Mouse (Mus musculus) C2C12 (cell line): Measurements from ENCODE around the gene Nat8l. TPM values are rescaled to one million over a fixed set of nuclear protein-coding genes. Genes with fewer than 3 reads are reported as not detected.
"Not testable (repeated sequence)": the region's sequence is repeated elsewhere in the genome, so short reads cannot be mapped to it uniquely, and the experiment has no call there.

Experiments used
- H3K27me3 ChIP-seq: one replicate; pipeline ENCODE4 v1.6.1; 2011; ENCODE audit not compliant: control insufficient read depth, insufficient read depth, insufficient read length
- H3K36me3 ChIP-seq: one replicate; pipeline ENCODE4 v1.6.1; 2011; ENCODE audit not compliant: control insufficient read depth, insufficient read depth
- H3K4me3 ChIP-seq: one replicate; pipeline ENCODE4 v1.5.1; 2011; ENCODE audit warnings: mild to moderate bottlenecking, control low read depth; ENCODE audit not compliant: poor library complexity, insufficient read depth, severe bottlenecking
- H3K79me2 ChIP-seq: one replicate; pipeline ENCODE4 v1.6.1; 2011; ENCODE audit not compliant: control insufficient read depth, insufficient read depth
- H3K79me3 ChIP-seq: one replicate; pipeline ENCODE4 v1.6.1; 2011; ENCODE audit warnings: low read depth, control low read depth
- H3ac ChIP-seq: one replicate; pipeline ENCODE3; 2011; ENCODE audit warnings: low read depth; ENCODE audit not compliant: control insufficient read depth, insufficient read length
- CEBPB ChIP-seq: IDR thresholded peaks from one replicate; pipeline ENCODE4 v1.6.1; 2011; ENCODE audit warnings: low read depth, mild to moderate bottlenecking, control low read depth, moderate library complexity
- CTCF ChIP-seq: IDR thresholded peaks from one replicate; pipeline ENCODE4 v1.5.1; 2011; ENCODE audit not compliant: control insufficient read depth, insufficient read depth, insufficient read length
- FOSL1 ChIP-seq: IDR thresholded peaks from one replicate; pipeline ENCODE4 v1.8.0; 2011; ENCODE audit warnings: mild to moderate bottlenecking, low read length; ENCODE audit not compliant: poor library complexity, insufficient read depth, severe bottlenecking
- MAX ChIP-seq: IDR thresholded peaks from one replicate; pipeline ENCODE4 v1.6.1; 2011; ENCODE audit warnings: mild to moderate bottlenecking, control low read depth
- MYOD1 ChIP-seq: IDR thresholded peaks from one replicate; pipeline ENCODE4 v1.6.1; 2011; ENCODE audit warnings: low read depth; ENCODE audit not compliant: control insufficient read depth, insufficient read length
- MYOG ChIP-seq: IDR thresholded peaks from one replicate; pipeline ENCODE4 v1.6.1; 2011; ENCODE audit not compliant: control insufficient read depth, insufficient read length; ENCODE audit errors: extremely low read depth
- USF1 ChIP-seq: IDR thresholded peaks from one replicate; pipeline ENCODE4 v1.6.1; 2011; ENCODE audit warnings: low read depth, mild to moderate bottlenecking, control low read depth, moderate library complexity
- long read RNA-seq, 2 experiments: library from polyadenylated mRNA; unstranded; transcript quantifications; one replicate each; pipeline ENCODE4 v2.0.0; 2019 to 2020
- polyA plus RNA-seq: library from polyadenylated mRNA; unstranded; fragments of >200 nt; fragmentation: generic; extraction: Trizol; gene quantifications from one replicate; pipeline ENCODE4 v1.2.1, GENCODE M21; 2012; ENCODE audit warnings: missing spikeins

Gene Nat8l
- not detected for polyA plus RNA-seq
- long read RNA-seq, experiment 1: 0 reads
- long read RNA-seq, experiment 2: 0 reads

- peaks cover 73% of the 10 kb centered on the region for H3K27me3 ChIP-seq
- H3K79me3 ChIP-seq: no peaks in the 10 kb centered on the region
Observed at GRCm38 (mm10) chr5:33995843-33996693, at the start of gene Nat8l. Gene Nat8l, plus strand, starts transcription at chr5:33995984.

GRCm38 (mm10) chr5:33947035-33947434 lies 48.7 kb upstream of the Nat8l start:
- not testable (repeated sequence) for H3K36me3 ChIP-seq, H3K79me2 ChIP-seq, H3K79me3 ChIP-seq, H3ac ChIP-seq, H3K4me3 ChIP-seq, H3K27me3 ChIP-seq

More at GRCm38 (mm10) chr5:33995843-33996693, at the start of gene Nat8l:
- TF ChIP-seq MAX (no peak), CEBPB (no peak), CTCF (no peak), MYOG (no peak), USF1 (no peak), FOSL1 (no peak), MYOD1 (no peak)
- Histone ChIP-seq H3ac (no peak within 1 kb of the TSS), H3K79me2 (no peaks in the 10 kb centered on the region), H3K4me3 (no peak within 1 kb of the TSS), H3K36me3 (no peaks in the 10 kb centered on the region)

GRCm38 (mm10) chr5:33948314-33948713 lies 47.5 kb upstream of the Nat8l start:
- no peaks in the 10 kb centered on the region for H3K36me3 ChIP-seq
- no peak overlapping the region for H3K4me3 ChIP-seq
- H3K79me3 ChIP-seq: no peaks in the 10 kb centered on the region
- no peaks in the 10 kb centered on the region for H3K27me3 ChIP-seq
- H3ac ChIP-seq: no peak overlapping the region
- TF ChIP-seq CEBPB: no peak
- TF ChIP-seq MYOG: no peak
- no peak for TF ChIP-seq FOSL1
- TF ChIP-seq MAX: no peak
- TF ChIP-seq CTCF: no peak
- TF ChIP-seq USF1: no peak
- TF ChIP-seq MYOD1: no peak
- no peaks in the 10 kb centered on the region for H3K79me2 ChIP-seq

GRCm38 (mm10) chr5:33953471-33954185 lies 42.2 kb upstream of the Nat8l start:
- no peak overlapping the region for H3ac ChIP-seq
- H3K79me3 ChIP-seq: no peaks in the 10 kb centered on the region
- H3K36me3 ChIP-seq: no peaks in the 10 kb centered on the region
- no peak for TF ChIP-seq MYOD1
- TF ChIP-seq CEBPB: no peak
- TF ChIP-seq CTCF: no peak
- TF ChIP-seq FOSL1: no peak
- no peak for TF ChIP-seq USF1
- TF ChIP-seq MYOG: no peak
- no peak for TF ChIP-seq MAX
- H3K79me2 ChIP-seq: no peaks in the 10 kb centered on the region
- no peak overlapping the region for H3K4me3 ChIP-seq
- no peaks in the 10 kb centered on the region for H3K27me3 ChIP-seq

GRCm38 (mm10) chr5:33954354-33954753 lies 41.4 kb upstream of the Nat8l start:
- Histone ChIP-seq H3K79me2 (no peaks in the 10 kb centered on the region), H3K27me3 (no peaks in the 10 kb centered on the region), H3K79me3 (no peaks in the 10 kb centered on the region), H3K4me3 (no peak overlapping the region), H3ac (no peak overlapping the region), H3K36me3 (no peaks in the 10 kb centered on the region)
- TF ChIP-seq FOSL1 (no peak), CTCF (peak; percentile 64), CEBPB (no peak)

GRCm38 (mm10) chr5:33955868-33956267 lies 39.9 kb upstream of the Nat8l start:
- no peak overlapping the region for H3ac ChIP-seq
- H3K36me3 ChIP-seq: no peaks in the 10 kb centered on the region
- peak; percentile 7 for TF ChIP-seq MYOD1
- no peak for TF ChIP-seq MAX
- peak; percentile 66 for TF ChIP-seq FOSL1
- no peaks in the 10 kb centered on the region for H3K79me2 ChIP-seq
- no peaks in the 10 kb centered on the region for H3K27me3 ChIP-seq
- no peak overlapping the region for H3K4me3 ChIP-seq
- no peaks in the 10 kb centered on the region for H3K79me3 ChIP-seq
